Mouse (Mus musculus) liver, embryonic 15.5 days (tissue): Measurements from ENCODE around the gene Hmgcs2. TPM values are rescaled to one million over a fixed set of nuclear protein-coding genes. Genes with fewer than 3 reads are reported as not detected.

Experiments
- ATAC-seq: fragments of 200-750 bp; cut with Nextera tagmentation; 2 replicates; pipeline ENCODE4 v1.8.0; 2017; ENCODE audit warnings: moderate number of reproducible peaks, mild to moderate bottlenecking, moderate library complexity; ENCODE audit not compliant: insufficient read depth
- H3K27ac ChIP-seq: fragments of 300-500 bp; sonication (generic); replicated peaks from 2 replicates; pipeline ENCODE4 v1.5.1; 2015; ENCODE audit warnings: mild to moderate bottlenecking, inconsistent platforms
- H3K27me3 ChIP-seq: fragments of 300-500 bp; sonication (generic); 2 replicates; pipeline ENCODE4 v1.6.1; 2015; ENCODE audit warnings: mild to moderate bottlenecking, inconsistent platforms
- H3K36me3 ChIP-seq: fragments of 300-500 bp; sonication (generic); replicated peaks from 2 replicates; pipeline ENCODE4 v1.6.1; 2015; ENCODE audit warnings: moderate library complexity, mild to moderate bottlenecking, inconsistent platforms
- H3K4me1 ChIP-seq: fragments of 300-500 bp; sonication (generic); replicated peaks from 2 replicates; pipeline ENCODE4 v1.6.1; 2015; ENCODE audit warnings: inconsistent platforms
- H3K4me2 ChIP-seq: fragments of 300-500 bp; sonication (generic); 2 replicates; pipeline ENCODE4 v1.6.1; 2015; ENCODE audit warnings: moderate library complexity, mild to moderate bottlenecking, inconsistent platforms
- H3K4me3 ChIP-seq: fragments of 300-500 bp; sonication (generic); replicated peaks from 2 replicates; pipeline ENCODE4 v1.5.1; 2015; ENCODE audit warnings: mild to moderate bottlenecking, inconsistent platforms
- H3K9ac ChIP-seq: fragments of 300-500 bp; sonication (generic); 2 replicates; pipeline ENCODE4 v1.6.1; 2015; ENCODE audit warnings: moderate library complexity, mild to moderate bottlenecking, inconsistent platforms
- H3K9me3 ChIP-seq: fragments of 300-500 bp; sonication (generic); replicated peaks from 2 replicates; pipeline ENCODE4 v1.6.1; 2016; ENCODE audit warnings: inconsistent platforms
- WGBS: fragments of 180-500 bp; shearing (Covaris S2); methylation state at CpG from one replicate; pipeline ENCODE4 v1.1.7; 2015; ENCODE audit warnings: mixed read lengths; ENCODE audit not compliant: insufficient replicate concordance; 5-methylcytosine and 5-hydroxymethylcytosine counted together
- polyA plus RNA-seq: library from polyadenylated mRNA; unstranded; fragments of >200 nt; fragmentation: Nextera tagmentation; extraction: Ambion mirVana; gene quantifications from 2 replicates; pipeline ENCODE4 v1.2.1, GENCODE M21; 2015

Gene Hmgcs2
- polyA plus RNA-seq, 1 experiment from 2014 or later, result 155 TPM

DNA sequence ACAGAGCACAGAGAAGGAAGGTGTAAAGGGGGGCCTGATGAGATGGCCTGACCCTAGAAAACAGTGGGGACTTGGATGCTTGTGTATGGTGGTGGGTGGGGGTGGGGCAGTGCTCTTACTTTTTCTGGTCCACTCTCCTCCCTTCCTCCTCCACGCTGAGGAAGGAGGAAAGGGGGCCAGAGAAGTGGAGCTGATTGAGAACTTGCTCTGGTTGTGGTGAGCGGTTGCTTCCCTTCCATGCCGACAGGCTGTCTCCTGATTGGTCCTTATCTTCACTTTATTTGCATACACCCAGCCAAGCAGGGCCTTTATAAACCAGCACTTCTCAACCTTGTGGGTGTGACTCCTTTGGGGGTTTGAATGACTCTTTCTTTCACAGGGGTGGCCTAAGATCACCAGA lies 26.2 kb upstream of the Hmgcs2 start:
- Histone ChIP-seq H3K9me3 (no peaks in the 10 kb centered on the region), H3K27ac (no peak overlapping the region), H3K36me3 (no peaks in the 10 kb centered on the region), H3K4me1 (no peaks in the 10 kb centered on the region), H3K27me3 (no peaks in the 10 kb centered on the region), H3K9ac (no peak overlapping the region), H3K4me2 (no peak overlapping the region), H3K4me3 (no peak overlapping the region)
- 73% methylated on average over 2 of the region's 3 CpGs for WGBS
- ATAC-seq, result no peak

DNA sequence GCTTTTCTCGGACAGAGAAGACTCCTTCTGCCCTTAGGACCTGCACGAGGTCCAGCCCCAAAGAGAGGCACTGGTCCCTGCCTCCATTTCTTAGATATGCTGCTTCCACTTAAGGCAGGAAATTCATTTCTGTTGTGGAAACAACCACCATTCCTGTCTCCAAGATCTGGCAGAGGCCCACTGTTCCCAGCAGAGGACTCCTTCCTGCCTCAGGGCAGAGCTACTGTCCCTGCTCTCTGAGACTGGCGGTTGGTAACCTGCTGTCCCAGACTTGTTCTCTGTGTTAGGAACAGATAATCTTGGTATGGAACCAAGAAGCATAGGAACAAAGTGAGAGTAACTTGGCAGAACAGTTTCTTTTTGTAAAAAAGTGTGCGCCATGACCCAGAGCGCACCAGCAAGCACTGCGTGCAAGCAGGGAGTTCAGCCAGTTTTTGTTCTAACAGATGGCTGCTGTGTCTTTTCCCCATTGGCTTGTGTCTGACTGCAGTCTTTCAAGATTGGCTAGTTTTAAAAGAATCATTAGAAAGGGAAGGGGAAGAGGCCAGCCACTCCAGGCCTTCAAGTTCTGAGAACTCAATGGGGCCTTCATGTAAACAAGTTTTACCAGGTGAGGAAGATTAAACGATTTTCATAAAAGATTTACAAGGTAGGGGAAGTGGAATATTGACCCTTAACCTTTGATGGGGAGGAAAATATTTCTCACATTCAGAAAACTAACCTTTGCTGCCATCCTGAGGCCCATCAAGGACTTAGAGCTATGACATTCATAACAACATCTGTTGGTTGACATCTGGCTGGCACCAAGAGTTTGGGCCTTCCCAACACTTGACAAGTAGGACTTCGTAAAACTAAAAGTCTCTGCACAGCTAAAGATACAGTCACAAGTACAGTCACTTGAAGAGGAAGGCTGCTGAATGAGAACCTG lies 25.3 kb upstream of the Hmgcs2 start:
- H3K27ac ChIP-seq, result no peak overlapping the region
- no peaks in the 10 kb centered on the region for H3K27me3 ChIP-seq
- no peaks in the 10 kb centered on the region for H3K9me3 ChIP-seq
- H3K4me2 ChIP-seq, result no peak overlapping the region
- WGBS, result 72% methylated on average over 8 of the region's 8 CpGs
- no peaks in the 10 kb centered on the region for H3K4me1 ChIP-seq
- H3K36me3 ChIP-seq, result no peaks in the 10 kb centered on the region
- no peak overlapping the region for H3K4me3 ChIP-seq
- ATAC-seq, result no peak
- H3K9ac ChIP-seq, result no peak overlapping the region

DNA sequence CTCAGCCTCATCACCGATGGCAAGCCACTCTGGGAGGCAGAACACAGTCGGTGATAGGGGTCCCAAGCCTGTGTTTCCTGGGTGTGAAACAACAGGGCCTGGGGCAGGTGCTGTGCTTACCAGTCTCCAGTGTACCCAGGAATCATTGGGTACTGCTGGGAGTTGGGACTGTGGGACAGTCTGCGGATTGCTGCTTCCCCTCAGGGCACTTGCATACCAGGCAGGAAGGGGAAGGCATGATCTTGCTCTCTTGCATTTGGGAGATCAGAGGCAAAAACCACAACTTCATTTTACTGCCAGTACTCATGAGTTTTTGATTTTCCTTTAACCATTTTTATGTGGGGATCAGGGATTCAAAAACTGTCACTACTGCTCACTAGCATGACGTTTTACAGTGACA lies 21.5 kb upstream of the Hmgcs2 start:
- H3K27ac ChIP-seq, result no peak overlapping the region
- peaks cover 12% of the 10 kb centered on the region for H3K4me1 ChIP-seq
- no peak for ATAC-seq

DNA sequence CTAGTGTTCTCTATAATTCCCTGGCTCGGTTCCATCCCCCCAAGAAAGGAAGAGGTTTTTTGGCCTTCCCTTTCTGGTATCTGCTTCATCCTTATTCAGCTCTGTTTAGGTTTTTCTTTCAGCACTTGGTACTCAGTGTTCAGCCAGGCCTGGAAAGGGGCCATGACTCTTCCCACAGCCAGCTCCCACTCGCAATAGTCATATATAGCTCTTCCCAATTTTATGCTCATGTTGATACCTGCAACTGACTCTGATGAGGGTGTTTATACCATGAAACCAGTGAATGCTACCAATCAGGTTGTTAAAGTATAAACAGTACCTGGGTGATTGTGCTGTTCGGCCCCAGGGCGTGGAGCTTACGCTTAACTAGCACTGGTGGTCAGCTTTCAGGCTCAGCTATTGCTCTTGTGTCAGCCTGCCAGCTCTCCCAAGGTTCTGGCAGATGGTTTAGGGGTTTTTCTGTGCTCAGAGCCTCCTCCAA lies 20.9 kb upstream of the Hmgcs2 start:
- no peak overlapping the region for H3K4me2 ChIP-seq
- no peaks in the 10 kb centered on the region for H3K9me3 ChIP-seq
- ATAC-seq, result no peak
- no peak overlapping the region for H3K27ac ChIP-seq
- peaks cover 12% of the 10 kb centered on the region for H3K4me1 ChIP-seq
- no peak overlapping the region for H3K4me3 ChIP-seq
- H3K9ac ChIP-seq, result no peak overlapping the region
- H3K36me3 ChIP-seq, result no peaks in the 10 kb centered on the region
- WGBS, result 84% methylated on average over 5 of the region's 5 CpGs
- H3K27me3 ChIP-seq, result no peaks in the 10 kb centered on the region

More for the DNA sequence above, 21.5 kb upstream of the Hmgcs2 start:
- no peaks in the 10 kb centered on the region for H3K36me3 ChIP-seq
- no peaks in the 10 kb centered on the region for H3K9me3 ChIP-seq
- no peak overlapping the region for H3K4me3 ChIP-seq
- H3K4me2 ChIP-seq, result no peak overlapping the region
- H3K9ac ChIP-seq, result no peak overlapping the region
- WGBS, result 57% methylated on average over 4 of the region's 4 CpGs
- no peaks in the 10 kb centered on the region for H3K27me3 ChIP-seq

DNA sequence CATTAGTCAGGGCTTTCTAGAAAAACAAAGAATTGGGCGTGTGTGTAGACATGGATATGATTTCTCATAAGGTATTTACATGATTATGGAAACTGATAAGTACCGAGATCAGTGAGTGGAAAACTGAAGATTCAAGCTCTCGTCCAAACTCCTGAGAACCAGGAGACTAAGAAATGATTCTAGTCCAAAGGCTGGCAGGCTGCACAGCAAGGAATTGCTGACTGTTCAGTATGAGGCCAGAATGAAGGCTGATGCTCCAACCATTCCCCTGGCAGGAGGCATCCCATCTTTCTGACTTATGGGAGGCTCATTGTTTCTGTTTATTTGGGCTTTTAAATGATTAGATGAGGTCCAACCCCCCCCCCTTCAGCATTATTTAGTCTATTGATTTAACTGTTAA lies 19.7 kb upstream of the Hmgcs2 start:
- Histone ChIP-seq H3K4me2 (no peak overlapping the region), H3K4me3 (no peak overlapping the region), H3K27ac (no peak overlapping the region), H3K9ac (no peak overlapping the region), H3K4me1 (peaks cover 12% of the 10 kb centered on the region), H3K36me3 (no peaks in the 10 kb centered on the region), H3K9me3 (no peaks in the 10 kb centered on the region), H3K27me3 (no peaks in the 10 kb centered on the region)
- no peak for ATAC-seq
- WGBS, result 58% methylated on average over 3 of the region's 3 CpGs

DNA sequence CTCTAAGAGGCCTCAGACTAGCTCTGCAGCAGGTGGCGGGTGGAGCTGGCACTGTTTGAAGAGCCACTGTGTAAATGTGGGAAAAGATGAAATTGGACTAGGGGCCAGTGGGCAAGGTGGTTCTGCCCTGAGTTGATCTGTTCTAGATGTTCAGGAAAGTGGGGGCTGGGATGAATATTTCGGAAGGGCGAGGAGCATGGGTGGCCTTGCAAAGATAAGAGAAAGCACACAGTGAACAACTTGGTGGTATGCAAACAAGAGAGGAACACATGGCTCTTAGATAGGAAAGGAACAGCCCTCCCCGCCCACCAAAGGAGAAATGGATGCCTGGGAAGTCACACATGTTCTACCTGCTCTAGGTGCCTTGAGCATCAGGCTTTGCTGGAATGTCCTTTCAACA lies 18.8 kb upstream of the Hmgcs2 start:
- no peaks in the 10 kb centered on the region for H3K9me3 ChIP-seq
- H3K4me1 ChIP-seq, result peaks cover 12% of the 10 kb centered on the region
- H3K4me3 ChIP-seq, result no peak overlapping the region
- H3K27me3 ChIP-seq, result no peaks in the 10 kb centered on the region
- H3K4me2 ChIP-seq, result no peak overlapping the region
- H3K27ac ChIP-seq, result peak overlapping the region; percentile 66
- no peak overlapping the region for H3K9ac ChIP-seq
- peak; percentile 64 for ATAC-seq
- no peaks in the 10 kb centered on the region for H3K36me3 ChIP-seq
- 33% methylated on average over 4 of the region's 4 CpGs for WGBS

DNA sequence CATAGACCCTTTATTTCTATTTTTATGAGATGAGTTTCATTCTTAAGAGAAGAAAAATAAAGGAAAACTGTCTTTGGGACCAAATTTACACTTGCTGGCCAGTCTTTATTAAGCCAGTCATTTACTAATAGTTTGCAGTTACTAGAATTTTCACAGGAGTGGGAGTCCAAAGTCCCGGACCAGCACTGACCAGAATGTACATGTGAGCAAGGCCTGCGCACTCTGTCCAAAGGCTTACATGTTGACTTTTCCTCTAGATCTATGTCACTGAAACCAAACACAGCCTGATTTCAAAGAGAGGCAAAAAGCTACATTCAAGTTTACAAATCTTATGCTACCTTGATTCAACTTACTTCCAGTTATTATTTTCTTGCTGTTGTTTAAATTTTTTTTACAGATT lies 18.1 kb upstream of the Hmgcs2 start:
- peak; percentile 65 for ATAC-seq
- Histone ChIP-seq H3K27ac (peak overlapping the region; percentile 66), H3K4me2 (no peak overlapping the region), H3K4me3 (no peak overlapping the region), H3K4me1 (peaks cover 15% of the 10 kb centered on the region), H3K9me3 (no peaks in the 10 kb centered on the region), H3K27me3 (no peaks in the 10 kb centered on the region), H3K9ac (no peak overlapping the region), H3K36me3 (no peaks in the 10 kb centered on the region)
- WGBS, result 72% methylated on average over 2 of the region's 2 CpGs

DNA sequence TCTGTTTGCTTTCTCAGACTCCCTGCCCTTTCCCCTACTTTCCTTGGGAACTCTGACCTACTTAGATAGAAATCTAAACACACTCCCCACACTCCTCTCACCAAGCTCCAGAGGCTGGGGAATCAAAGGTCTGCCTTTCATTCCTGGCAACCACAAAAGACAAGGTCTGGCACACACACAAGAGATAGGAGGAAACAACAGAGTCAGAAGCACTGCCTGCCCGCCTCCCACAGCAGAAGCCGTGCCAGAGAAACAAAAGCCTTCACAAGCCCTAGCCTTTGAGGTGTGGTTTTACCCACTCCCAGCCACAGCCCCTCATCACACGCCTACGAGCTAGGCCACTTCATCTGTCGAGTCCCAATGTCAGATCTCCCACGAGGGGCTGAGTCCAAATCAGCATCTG lies 13.0 kb upstream of the Hmgcs2 start:
- peak overlapping the region; percentile 71 for H3K27ac ChIP-seq
- no peaks in the 10 kb centered on the region for H3K36me3 ChIP-seq
- H3K4me2 ChIP-seq, result no peak overlapping the region
- no peaks in the 10 kb centered on the region for H3K9me3 ChIP-seq
- peaks cover 3% of the 10 kb centered on the region; the same call in 1 of the 2 replicates for H3K4me1 ChIP-seq
- no peaks in the 10 kb centered on the region for H3K27me3 ChIP-seq
- 28% methylated on average over 6 of the region's 6 CpGs for WGBS
- no peak overlapping the region for H3K9ac ChIP-seq
- peak; percentile 62 for ATAC-seq
- H3K4me3 ChIP-seq, result no peak overlapping the region

DNA sequence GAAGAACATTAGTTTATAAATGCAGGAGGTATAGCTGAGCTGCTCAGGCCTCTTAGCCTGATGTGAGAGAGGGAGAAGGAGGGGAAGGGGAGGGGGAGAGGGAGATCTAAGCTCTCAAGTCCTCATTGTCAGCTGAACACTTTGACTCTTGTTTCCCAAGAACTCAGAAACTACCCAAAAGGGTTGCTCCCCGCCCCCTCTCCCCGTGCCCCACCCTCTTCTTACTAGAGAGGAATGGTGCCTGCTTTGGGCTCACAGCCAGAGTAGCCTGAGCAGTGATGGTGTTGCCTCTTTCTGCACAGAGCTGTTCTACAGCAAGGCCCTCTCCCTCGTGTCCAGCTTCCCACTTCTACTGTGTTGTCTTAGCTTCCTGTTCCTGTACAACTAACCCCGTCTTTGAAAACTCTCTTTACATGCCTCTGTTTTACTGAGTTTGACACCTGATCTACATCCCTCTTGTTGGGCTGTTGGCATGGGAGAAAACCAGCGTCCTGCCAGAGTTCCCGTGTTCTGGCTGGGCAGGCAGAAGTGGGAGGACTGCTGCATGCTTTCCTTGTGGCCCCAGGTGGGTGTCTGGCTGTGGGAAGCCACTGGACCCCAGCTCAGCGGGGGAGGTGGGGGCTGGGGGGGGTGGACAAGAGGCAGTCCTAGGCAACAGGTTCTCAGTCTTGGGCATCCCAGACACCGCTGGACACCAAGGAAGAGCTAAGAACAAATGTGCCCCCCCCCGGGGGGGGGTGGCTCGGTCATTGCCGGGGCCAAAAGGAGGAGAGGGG lies 6.4 kb upstream of the Hmgcs2 start:
- Histone ChIP-seq H3K9me3 (no peaks in the 10 kb centered on the region), H3K9ac (no peak overlapping the region), H3K27me3 (no peaks in the 10 kb centered on the region), H3K4me3 (no peak overlapping the region), H3K36me3 (no peaks in the 10 kb centered on the region), H3K4me1 (peaks cover 11% of the 10 kb centered on the region), H3K27ac (no peak overlapping the region), H3K4me2 (no peak overlapping the region)
- no peak for ATAC-seq
- WGBS, result 47% methylated on average over 11 of the region's 11 CpGs

DNA sequence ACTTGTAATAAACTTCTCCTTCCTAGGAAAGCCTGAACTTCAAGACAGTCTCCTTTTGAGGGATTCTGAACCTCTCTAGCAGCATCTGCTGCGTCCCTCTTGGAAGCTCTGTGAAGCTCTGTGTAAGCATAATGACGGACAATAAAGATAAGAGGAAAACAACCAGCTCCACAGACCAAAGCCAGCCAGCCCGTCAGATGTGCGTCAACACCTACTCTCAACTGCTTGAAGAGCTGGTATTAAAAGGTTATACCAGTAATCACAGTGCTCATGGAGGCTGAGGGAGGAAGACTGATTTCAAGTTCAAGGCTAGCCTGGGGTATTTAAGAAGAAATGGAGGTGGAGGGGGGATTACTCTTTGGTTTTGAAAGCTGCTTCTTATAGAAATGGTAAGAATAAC lies 553 bp upstream of the Hmgcs2 start:
- H3K4me1 ChIP-seq, result peaks cover 21% of the 10 kb centered on the region
- peak overlapping the region; percentile 55 for H3K27ac ChIP-seq
- no peak overlapping the region for H3K4me2 ChIP-seq
- no peaks in the 10 kb centered on the region for H3K36me3 ChIP-seq
- H3K9ac ChIP-seq, result no peak overlapping the region
- H3K4me3 ChIP-seq, result no peak overlapping the region
- no peaks in the 10 kb centered on the region for H3K9me3 ChIP-seq
- no peak for ATAC-seq
- H3K27me3 ChIP-seq, result no peaks in the 10 kb centered on the region
- WGBS, result 21% methylated on average over 4 of the region's 4 CpGs
